Mouse (Mus musculus): ENCODE results near the gene C87436.

The C87436 gene

GRCm38 (mm10) chr6:86426358-86426757, 11.8 kb upstream of the C87436 start, which contains the start of gene Gm44790:
Gene Gm44790, plus strand, starts transcription at chr6:86426658.
- DNase-seq (ENCODE audit: low spot score): no peak

DNA sequence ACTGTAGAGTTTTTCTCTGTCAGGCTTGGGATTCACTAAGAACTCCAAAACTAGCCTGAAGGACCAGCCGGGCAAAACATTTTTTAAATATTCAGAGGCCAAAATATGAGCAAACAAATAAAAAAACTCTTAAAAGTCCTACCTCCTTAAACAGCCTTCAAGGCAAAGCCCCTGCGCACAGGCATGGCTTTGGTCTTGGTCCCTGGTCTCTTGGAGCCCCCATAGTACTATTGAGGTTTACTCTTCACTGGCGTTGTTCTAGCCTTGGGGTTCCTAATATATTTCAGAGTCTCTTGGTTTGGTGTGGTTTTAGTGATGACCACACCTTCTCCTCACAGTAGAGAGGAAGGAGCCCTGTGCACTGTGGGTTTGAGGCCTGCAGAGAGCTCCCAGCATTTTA, 6.6 kb upstream of the C87436 start:
- no peak for DNase-seq (ENCODE audit: low spot score)

GRCm38 (mm10) chr6:86433696-86434095, 4.5 kb upstream of the C87436 start:
- DNase-seq (ENCODE audit: low spot score): no peak

GRCm38 (mm10) chr6:86437711-86438110, 463 bp upstream of the C87436 start:
- DNase-seq (ENCODE audit: low spot score): peak; percentile 40

DNA sequence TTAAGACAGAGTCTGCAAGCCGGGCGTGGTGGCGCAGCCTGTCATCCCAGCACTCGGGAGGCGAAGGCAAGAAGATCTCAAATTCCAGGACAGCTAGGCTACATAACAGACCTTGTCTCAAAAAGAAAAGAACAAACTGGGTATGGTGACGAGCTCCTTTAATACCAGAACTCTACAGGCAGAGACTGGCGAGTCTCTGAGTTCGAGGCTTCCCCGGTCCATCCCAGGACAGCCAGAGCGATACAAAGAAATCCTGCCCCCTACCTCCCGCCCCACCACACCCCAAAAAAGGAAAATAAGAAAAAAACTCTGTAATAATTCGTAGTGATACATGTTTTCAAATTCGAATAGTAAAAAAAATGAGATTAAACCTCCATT, 934 bp downstream of the C87436 start:
- DNase-seq (ENCODE audit: low spot score): no peak

GRCm38 (mm10) chr6:86439531-86439930, 1.4 kb downstream of the C87436 start:
- DNase-seq (ENCODE audit: low spot score): no peak

DNA sequence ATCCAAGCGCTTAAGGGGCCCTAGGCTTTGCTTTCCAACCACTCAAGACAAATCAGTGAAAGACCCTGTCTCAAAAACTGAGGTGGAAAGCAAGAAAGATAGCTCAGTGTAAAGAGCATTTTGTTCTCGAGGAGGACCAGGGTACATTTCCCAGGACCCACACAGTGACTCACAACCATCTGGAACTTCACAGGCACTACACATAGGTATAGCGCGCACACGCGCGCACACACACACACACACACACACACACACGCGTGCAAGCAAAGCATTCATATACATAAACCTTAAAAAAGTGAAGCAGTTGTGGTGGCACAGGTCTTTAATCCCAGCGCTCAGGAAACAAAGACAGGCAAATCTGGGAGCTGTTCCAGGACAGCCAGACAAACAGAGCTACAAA, 3.4 kb downstream of the C87436 start:
- no peak for DNase-seq (ENCODE audit: low spot score)

DNA sequence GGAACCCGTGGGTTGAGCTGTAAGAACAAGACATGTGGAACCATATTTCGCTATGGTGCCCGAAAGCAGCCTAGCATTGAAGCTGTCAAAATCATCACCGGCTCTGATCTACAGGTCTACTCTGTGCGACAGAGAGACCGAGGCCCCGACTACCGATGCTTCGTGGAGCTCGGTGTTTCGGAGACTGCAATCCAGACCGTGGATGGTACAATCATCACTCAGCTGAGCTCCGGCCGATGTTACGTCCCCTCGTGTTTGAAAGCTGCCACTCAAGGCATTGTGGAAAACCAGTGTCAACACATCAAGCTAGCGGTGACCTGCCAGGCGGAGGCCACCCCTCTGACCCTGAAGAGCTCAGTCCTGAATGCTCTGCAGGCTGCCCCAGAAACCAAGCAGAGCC, 7.4 kb downstream of the C87436 start:
- DNase-seq (ENCODE audit: low spot score): no peak

GRCm38 (mm10) chr6:86446927-86447568, 8.9 kb downstream of the C87436 start:
- no peak for DNase-seq (ENCODE audit: low spot score)

DNA sequence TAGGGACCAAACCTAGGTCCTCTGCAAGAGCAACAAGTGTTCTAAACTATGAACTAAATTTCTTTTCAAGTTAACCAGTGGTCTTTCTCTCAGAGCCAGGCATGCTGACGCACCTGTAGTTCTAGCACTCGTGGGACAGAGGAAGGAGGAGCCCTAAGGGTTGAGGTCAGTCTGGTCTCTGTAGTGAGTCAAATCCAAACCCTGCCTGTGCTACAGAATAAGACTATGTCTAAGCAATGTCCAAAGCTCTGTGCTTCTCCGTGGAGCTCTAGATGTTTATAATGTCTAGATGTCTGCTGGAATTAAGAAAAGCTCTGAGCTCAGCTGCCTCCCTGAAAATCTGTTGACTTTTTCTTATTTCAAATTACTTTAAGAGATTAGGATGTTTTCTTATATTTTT, 18.6 kb downstream of the C87436 start:
- no peak for DNase-seq (ENCODE audit: low spot score)

GRCm38 (mm10) chr6:86463079-86463478, 24.9 kb downstream of the C87436 start:
- no peak for DNase-seq (ENCODE audit: low spot score)

DNA sequence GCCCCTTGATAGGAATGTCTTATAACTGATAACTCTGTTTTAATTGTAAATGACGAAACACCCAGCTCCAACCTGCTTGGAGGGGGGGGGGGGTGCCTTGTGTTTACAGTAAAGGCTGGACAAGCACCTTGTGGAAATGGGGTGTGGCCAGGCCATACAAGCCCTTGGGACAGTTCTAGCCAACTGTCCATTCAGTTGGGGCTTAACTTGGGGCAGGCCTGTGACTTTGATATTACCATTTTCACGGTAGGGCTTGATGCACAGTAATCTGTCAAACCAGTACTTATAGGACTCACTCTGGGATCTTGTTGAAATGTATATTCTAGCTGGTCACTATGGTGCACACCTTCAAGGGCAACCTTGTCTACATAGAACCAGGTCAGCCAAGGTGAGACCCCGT, 33.1 kb downstream of the C87436 start:
- no peak for DNase-seq (ENCODE audit: low spot score)

- no peak for DNase-seq (ENCODE audit: low spot score)
Measured at GRCm38 (mm10) chr6:86471760-86472099, 33.6 kb downstream of the C87436 start.

DNA sequence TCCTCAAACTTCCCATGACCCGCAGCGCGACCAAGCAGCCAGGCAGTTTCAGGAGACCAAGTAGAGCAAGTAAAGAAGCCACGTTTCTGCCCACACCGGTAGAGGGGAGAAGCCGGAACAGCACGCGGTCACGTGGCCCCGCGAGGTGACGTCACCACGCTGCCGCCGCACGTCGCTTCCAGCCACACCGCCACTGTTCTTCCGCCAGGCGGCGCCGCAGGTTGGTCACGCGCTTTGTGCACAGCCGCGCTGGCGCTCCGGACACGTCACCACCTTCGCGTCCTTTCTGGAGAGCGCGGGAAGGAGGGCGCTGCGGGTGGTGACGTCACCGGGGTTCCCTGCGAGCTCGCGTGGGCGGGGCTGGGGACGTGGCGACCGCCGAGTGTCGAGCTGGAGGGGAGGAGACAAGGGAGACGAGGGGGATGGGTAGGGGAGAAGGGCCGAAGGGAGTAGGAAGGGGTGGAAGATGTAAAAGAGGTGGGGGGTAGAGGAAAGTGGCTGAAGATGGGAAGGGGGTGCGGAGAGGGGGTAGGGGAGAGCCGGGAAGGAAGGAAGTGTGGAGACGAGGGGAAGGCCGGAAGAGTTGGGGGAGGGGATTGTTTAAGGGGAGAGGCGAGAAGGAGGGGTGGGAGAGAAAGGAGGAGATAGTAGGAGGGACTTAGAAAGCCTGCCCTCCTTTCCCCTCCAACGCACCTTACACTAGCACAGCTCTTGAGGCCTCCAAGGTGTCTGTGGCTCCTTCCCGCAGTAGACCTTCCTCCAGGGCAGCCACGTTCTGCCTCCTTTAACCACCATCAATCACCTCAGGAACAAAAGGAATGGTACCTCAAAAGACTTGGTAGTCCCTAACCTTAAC, 34.2 kb downstream of the C87436 start:
- peak; percentile 99 for DNase-seq (ENCODE audit: low spot score)

GRCm38 (mm10) chr6:86473077-86473476, 34.9 kb downstream of the C87436 start:
- no peak for DNase-seq (ENCODE audit: low spot score)

DNA sequence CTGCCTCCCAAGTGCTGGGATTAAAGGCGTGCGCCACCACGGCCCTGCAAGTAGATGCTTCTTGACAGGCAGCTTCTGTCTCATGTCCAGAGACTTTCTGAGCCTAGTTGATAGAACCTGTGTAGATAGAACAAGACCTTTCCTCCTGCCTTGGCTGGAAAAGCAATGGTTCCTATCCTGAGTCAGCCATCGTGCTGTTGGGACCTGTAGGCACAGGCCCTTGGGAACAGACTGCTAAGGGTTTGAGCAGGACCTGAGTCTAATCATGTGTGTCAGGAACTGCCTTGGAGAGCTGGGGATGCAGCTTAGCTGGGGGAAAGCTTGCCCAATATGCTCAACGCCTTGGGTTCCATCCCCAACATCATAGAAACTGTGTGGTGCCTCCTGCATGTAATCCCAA, 35.9 kb downstream of the C87436 start:
- DNase-seq (ENCODE audit: low spot score): no peak

GRCm38 (mm10) chr6:86474646-86475181, 36.5 kb downstream of the C87436 start:
- no peak for DNase-seq (ENCODE audit: low spot score)

GRCm38 (mm10) chr6:86475462-86476167, 37.4 kb downstream of the C87436 start:
- DNase-seq (ENCODE audit: low spot score): no peak

DNA sequence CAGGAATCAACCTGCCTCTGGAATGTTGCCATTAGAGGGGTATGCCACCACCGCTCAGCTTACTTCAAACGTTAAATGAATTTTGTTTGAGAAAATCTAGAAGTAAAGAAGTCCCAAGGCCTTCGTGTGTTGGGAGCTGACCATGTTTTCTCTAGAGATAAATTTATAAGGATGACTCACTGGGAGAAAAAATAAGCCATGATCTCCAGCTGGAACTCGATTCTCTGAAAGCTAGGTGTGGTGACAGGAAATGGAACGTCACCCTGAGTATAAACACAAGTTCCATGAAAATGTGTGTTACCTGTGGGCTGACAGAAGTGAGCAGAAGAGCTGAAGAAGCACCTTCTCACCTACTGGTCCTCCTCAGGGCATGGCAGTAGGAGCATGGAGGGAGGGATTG, 38.8 kb downstream of the C87436 start:
- no peak for DNase-seq (ENCODE audit: low spot score)

DNA sequence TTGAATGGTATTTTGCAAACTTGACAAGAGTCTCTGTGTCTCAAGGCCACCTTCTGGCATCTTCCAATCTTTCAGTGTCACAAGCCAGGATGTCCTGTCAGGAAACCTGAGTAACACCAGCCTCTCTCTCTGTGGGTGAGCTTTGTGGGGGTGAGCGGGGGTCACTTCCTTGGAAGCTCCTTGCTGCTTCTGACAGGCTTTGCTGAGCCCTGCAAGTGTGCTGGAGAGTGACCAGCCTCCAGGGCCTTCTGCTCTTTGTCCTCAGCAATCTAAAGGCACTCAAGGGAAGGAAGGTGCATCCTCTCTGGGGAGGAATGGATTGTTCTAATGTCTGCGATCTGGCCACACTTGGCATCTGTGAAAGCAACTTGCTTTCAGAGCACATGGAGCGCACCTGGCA, 41.1 kb downstream of the C87436 start:
- no peak for DNase-seq (ENCODE audit: low spot score)

DNA sequence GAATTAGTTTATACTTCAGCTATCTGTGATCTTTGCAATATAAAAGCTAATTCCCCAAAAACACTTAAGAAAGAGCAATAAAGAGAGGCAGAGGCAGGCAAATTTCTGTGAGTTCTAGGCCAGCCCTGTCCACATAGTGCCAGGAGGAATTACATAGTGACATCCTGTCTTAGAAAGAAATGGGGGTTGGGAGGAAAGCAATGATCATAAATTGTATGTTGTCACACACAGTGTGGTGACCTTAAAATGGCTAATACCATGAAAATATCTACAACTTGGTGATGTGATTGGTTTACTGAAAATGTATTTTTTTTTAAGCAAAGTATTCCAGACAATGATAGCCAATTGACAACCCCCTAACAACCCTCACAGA, 41.6 kb downstream of the C87436 start:
- DNase-seq (ENCODE audit: low spot score): no peak

DNA sequence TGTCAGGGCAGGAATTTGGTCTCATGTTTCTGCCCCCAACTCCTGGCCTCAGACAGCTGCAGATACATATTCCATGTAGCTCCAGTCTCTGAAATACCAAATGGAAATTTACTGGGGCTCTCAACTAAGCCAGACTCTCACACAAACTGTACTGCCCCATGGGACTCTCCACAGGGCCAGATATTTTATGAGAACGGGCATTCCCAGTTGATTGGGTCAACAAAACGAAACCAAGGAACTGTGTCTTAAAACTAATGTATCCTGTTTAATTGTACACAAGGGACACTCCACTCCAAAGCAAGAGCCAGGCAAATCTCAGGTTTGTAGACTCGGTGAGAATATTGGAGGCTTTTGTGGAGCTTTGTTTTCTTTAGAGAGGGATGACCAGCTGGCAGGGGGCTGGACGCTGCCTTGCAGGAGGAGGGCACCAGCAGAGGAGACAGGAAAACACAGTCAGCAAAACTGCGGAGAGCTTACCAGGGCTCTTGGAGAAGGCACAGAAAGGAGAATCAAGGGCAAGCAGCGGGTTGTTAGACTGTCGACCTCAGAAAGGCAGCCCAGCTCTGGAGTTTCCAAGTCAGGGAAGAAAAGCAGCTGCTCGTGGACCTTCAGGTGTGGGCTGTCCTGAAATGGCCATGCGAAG, 42.1 kb downstream of the C87436 start:
- DNase-seq (ENCODE audit: low spot score): peak; percentile 19

Data from urinary bladder, postnatal 25 days (tissue).